Mouse (Mus musculus) MEL (cell line): ENCODE measurements at regions not wholly inside any gene's neighbourhood (a gene's known extent, or its start where the extent isn't known, plus 50 kb on each side); places are given as distances from the start of the nearest gene placed in this dataset.

ENCODE experiments used
- DNase-seq: peaks from one replicate; pipeline ENCODE4 v3.0.0; 2011; ENCODE audit warnings: low read depth, low spot score
- H3K27ac ChIP-seq: 2 replicates; pipeline ENCODE4 v1.5.1; 2012; ENCODE audit warnings: low read depth, mild to moderate bottlenecking, control low read depth, low read length, moderate library complexity; ENCODE audit not compliant: control insufficient read depth
- H3K27me3 ChIP-seq, 2 experiments: fragments of 150-350 bp in 1 of 2; sonication (generic) in 1 of 2; 2 replicates each; pipeline ENCODE4 v1.6.1; 2012; ENCODE audit warnings: low read length in 2 of 2, mild to moderate bottlenecking in 2 of 2, improper control_type of control experiment in 1 of 2, moderate library complexity in 1 of 2; ENCODE audit not compliant: insufficient read depth in 2 of 2, control insufficient read depth in 1 of 2
- H3K36me3 ChIP-seq, 2 experiments: 2 replicates each; pipeline ENCODE4 v1.6.1; 2012 to 2014; ENCODE audit warnings: low read length in 2 of 2, improper control_type of control experiment in 1 of 2, inconsistent platforms in 1 of 2, mild to moderate bottlenecking in 1 of 2; ENCODE audit not compliant: insufficient read depth in 2 of 2, control insufficient read depth in 1 of 2
- H3K4me1 ChIP-seq, 2 experiments: fragments of 150-350 bp in 1 of 2; sonication (generic) in 1 of 2; 2 replicates each; pipeline ENCODE4 v1.6.1; 2012; ENCODE audit warnings: low read length in 2 of 2, improper control_type of control experiment in 1 of 2, mild to moderate bottlenecking in 1 of 2; ENCODE audit not compliant: insufficient read depth in 2 of 2, control insufficient read depth in 1 of 2
- H3K4me3 ChIP-seq, 2 experiments: fragments of 150-350 bp in 1 of 2; sonication (generic) in 1 of 2; 2 replicates each; pipeline ENCODE4 v1.5.1; 2012; ENCODE audit warnings: low read depth in 2 of 2, low read length in 2 of 2, mild to moderate bottlenecking in 2 of 2, moderate library complexity in 2 of 2, control low read depth in 1 of 2, improper control_type of control experiment in 1 of 2; ENCODE audit not compliant: control insufficient read depth in 1 of 2, insufficient read depth in 1 of 2
- H3K79me2 ChIP-seq: 2 replicates; pipeline ENCODE4 v1.6.1; 2012; ENCODE audit warnings: mild to moderate bottlenecking, low read length, moderate library complexity; ENCODE audit not compliant: control insufficient read depth, poor library complexity, insufficient read depth
- H3K9ac ChIP-seq: 2 replicates; pipeline ENCODE4 v1.6.1; 2012; ENCODE audit warnings: low read depth, mild to moderate bottlenecking, control low read depth, low read length, moderate library complexity; ENCODE audit not compliant: control insufficient read depth, poor library complexity, severe bottlenecking
- H3K9me3 ChIP-seq: fragments of 150-350 bp; sonication (generic); replicated peaks from 2 replicates; pipeline ENCODE4 v1.6.1; 2012; ENCODE audit warnings: mild to moderate bottlenecking, low read length, improper control_type of control experiment, moderate library complexity; ENCODE audit not compliant: insufficient read depth
- BHLHE40 ChIP-seq: IDR thresholded peaks from 2 replicates; pipeline ENCODE4 v1.6.1; 2012; ENCODE audit warnings: low read depth, mild to moderate bottlenecking, inconsistent platforms, low read length, improper control_type of control experiment, borderline replicate concordance
- CHD1 ChIP-seq: IDR thresholded peaks from 2 replicates; pipeline ENCODE4 v1.6.1; 2012; ENCODE audit warnings: low read depth, mild to moderate bottlenecking, inconsistent platforms, low read length, improper control_type of control experiment
- CHD2 ChIP-seq: IDR thresholded peaks from 2 replicates; pipeline ENCODE4 v1.6.1; 2011; ENCODE audit warnings: low read length, improper control_type of control experiment
- CTCF ChIP-seq, 3 experiments: IDR thresholded peaks in 2 of 3; conservative IDR thresholded peaks in 1 of 3; 2 replicates each; pipeline ENCODE4 v1.5.1; 2011 to 2012; ENCODE audit warnings: low read length in 3 of 3, low read depth in 2 of 3, mild to moderate bottlenecking in 2 of 3, improper control_type of control experiment in 1 of 3, inconsistent platforms in 1 of 3, mixed read lengths in 1 of 3, moderate library complexity in 1 of 3; ENCODE audit not compliant: control insufficient read depth in 1 of 3, insufficient read depth in 1 of 3, poor library complexity in 1 of 3, severe bottlenecking in 1 of 3
- ETS1 ChIP-seq: IDR thresholded peaks from 2 replicates; pipeline ENCODE4 v1.6.1; 2012; ENCODE audit warnings: low read depth, mild to moderate bottlenecking, inconsistent platforms, low read length, improper control_type of control experiment, moderate library complexity
- GABPA ChIP-seq: IDR thresholded peaks from 2 replicates; pipeline ENCODE4 v1.6.1; 2012; ENCODE audit warnings: low read depth, mild to moderate bottlenecking, inconsistent platforms, low read length, improper control_type of control experiment, moderate library complexity
- GATA1 ChIP-seq: IDR thresholded peaks from 2 replicates; pipeline ENCODE4 v1.6.1; 2011; ENCODE audit warnings: low read depth, low read length, improper control_type of control experiment
- HCFC1 ChIP-seq: IDR thresholded peaks from 2 replicates; pipeline ENCODE4 v1.6.1; 2012; ENCODE audit warnings: low read depth, mild to moderate bottlenecking, inconsistent platforms, low read length, improper control_type of control experiment, moderate library complexity
- KAT2A ChIP-seq: conservative IDR thresholded peaks from 2 replicates; pipeline ENCODE4 v1.6.1; 2012; ENCODE audit warnings: low read depth, low read length, improper control_type of control experiment, inconsistent platforms
- MAX ChIP-seq: IDR thresholded peaks from 2 replicates; pipeline ENCODE4 v1.6.1; 2011; ENCODE audit warnings: low read length, improper control_type of control experiment
- MAZ ChIP-seq: IDR thresholded peaks from 2 replicates; pipeline ENCODE4 v1.6.1; 2012; ENCODE audit warnings: low read depth, mild to moderate bottlenecking, inconsistent platforms, low read length, improper control_type of control experiment
- MXI1 ChIP-seq: IDR thresholded peaks from 2 replicates; pipeline ENCODE4 v1.6.1; 2011; ENCODE audit warnings: mild to moderate bottlenecking, low read depth, low read length, improper control_type of control experiment
- MYC ChIP-seq: IDR thresholded peaks from 2 replicates; pipeline ENCODE4 v1.6.1; 2011; ENCODE audit warnings: low read depth, mild to moderate bottlenecking, low read length, improper control_type of control experiment, moderate library complexity
- NELFE ChIP-seq: IDR thresholded peaks from 2 replicates; pipeline ENCODE4 v1.6.1; 2011; ENCODE audit warnings: low read depth, low read length, improper control_type of control experiment
- NRF1 ChIP-seq: IDR thresholded peaks from 2 replicates; pipeline ENCODE4 v1.6.1; 2014; ENCODE audit warnings: low read depth, mild to moderate bottlenecking, inconsistent platforms, low read length, improper control_type of control experiment, moderate library complexity; ENCODE audit not compliant: poor library complexity, insufficient read depth, severe bottlenecking
- POLR2AphosphoS2 ChIP-seq: IDR thresholded peaks from 2 replicates; pipeline ENCODE4 v1.6.1; 2011; ENCODE audit warnings: low read length, improper control_type of control experiment
- RAD21 ChIP-seq: IDR thresholded peaks from 2 replicates; pipeline ENCODE4 v1.6.1; 2011; ENCODE audit warnings: mild to moderate bottlenecking, low read depth, low read length, improper control_type of control experiment
- RCOR1 ChIP-seq: IDR thresholded peaks from 2 replicates; pipeline ENCODE4 v1.6.1; 2012; ENCODE audit warnings: low read depth, mild to moderate bottlenecking, inconsistent platforms, low read length, improper control_type of control experiment
- SMC3 ChIP-seq: IDR thresholded peaks from 2 replicates; pipeline ENCODE4 v1.6.1; 2011; ENCODE audit warnings: low read depth, low read length, improper control_type of control experiment
- TAL1 ChIP-seq: IDR thresholded peaks from 2 replicates; pipeline ENCODE4 v1.6.1; 2012; ENCODE audit warnings: mild to moderate bottlenecking, inconsistent platforms, low read length, moderate library complexity, mixed read lengths
- TCF12 ChIP-seq: IDR thresholded peaks from 2 replicates; pipeline ENCODE4 v1.6.1; 2014; ENCODE audit warnings: low read depth, mild to moderate bottlenecking, inconsistent platforms, low read length, improper control_type of control experiment, moderate library complexity
- USF1 ChIP-seq: IDR thresholded peaks from 2 replicates; pipeline ENCODE4 v1.6.1; 2014; ENCODE audit warnings: low read depth, mild to moderate bottlenecking, inconsistent platforms, low read length, improper control_type of control experiment, moderate library complexity
- ZMIZ1 ChIP-seq: IDR thresholded peaks from 2 replicates; pipeline ENCODE4 v1.6.1; 2012; ENCODE audit warnings: low read depth, mild to moderate bottlenecking, inconsistent platforms, low read length, improper control_type of control experiment, moderate library complexity

- H3K4me3 ChIP-seq = no peak overlapping the region
- H3K9ac ChIP-seq = no peak overlapping the region
- H3K9me3 ChIP-seq = no peaks in the 10 kb centered on the region
- H3K79me2 ChIP-seq = no peaks in the 10 kb centered on the region
- peaks cover 0 to 7% of the 10 kb centered on the region in 2 experiments; a peak in 2 of 4 replicates for H3K36me3 ChIP-seq
- DNase-seq = peak; percentile 38
- TF ChIP-seq CHD1 (no peak), POLR2AphosphoS2 (no peak), NRF1 (no peak), TAL1 (no peak), MAX (no peak), ETS1 (no peak), CTCF (IDR thresholded peaks at IDR 0.05 in 2 of 3, conservative IDR thresholded peaks at IDR 0.05 in 1 of 3; ENCODE audit: control insufficient read depth in 1 of 3, insufficient read depth in 1 of 3, low read depth in 2 of 3, low read length in 3 of 3, poor library complexity in 1 of 3, severe bottlenecking in 1 of 3) (no peak), NELFE (no peak), ZMIZ1 (no peak), GABPA (no peak), RCOR1 (no peak), GATA1 (no peak), USF1 (no peak), MXI1 (no peak), CHD2 (no peak), TCF12 (no peak), HCFC1 (no peak), MAZ (no peak)
- peaks cover 2 to 4% of the 10 kb centered on the region in 2 experiments; a peak in 3 of 4 replicates for H3K4me1 ChIP-seq
- no peaks in the 10 kb centered on the region for H3K27me3 ChIP-seq
- H3K27ac ChIP-seq = no peak overlapping the region
Observed at GRCm38 (mm10) chr19:14664682-14665417, 67.0 kb upstream of the Tle4 start.

GRCm38 (mm10) chr19:14664096-14664586 is 66.3 kb upstream of the Tle4 start:
- no peak overlapping the region for H3K27ac ChIP-seq
- TF ChIP-seq RAD21 = no peak
- no peak for TF ChIP-seq SMC3
- TF ChIP-seq CTCF (IDR thresholded peaks at IDR 0.05 in 2 of 3, conservative IDR thresholded peaks at IDR 0.05 in 1 of 3; ENCODE audit: control insufficient read depth in 1 of 3, insufficient read depth in 1 of 3, low read depth in 2 of 3, low read length in 3 of 3, poor library complexity in 1 of 3, severe bottlenecking in 1 of 3) = no peak
- TF ChIP-seq BHLHE40 = no peak
- TF ChIP-seq TCF12 = no peak
- no peak for TF ChIP-seq ZMIZ1
- TF ChIP-seq KAT2A = no peak
- no peak for TF ChIP-seq MYC
- TF ChIP-seq USF1 = no peak
- TF ChIP-seq, all 39 proteins: peak for 0
- Histone ChIP-seq H3K9me3 (no peaks in the 10 kb centered on the region), H3K9ac (no peak overlapping the region), H3K36me3 (peaks cover 0 to 13% of the 10 kb centered on the region in 2 experiments; a peak in 2 of 4 replicates), H3K79me2 (no peaks in the 10 kb centered on the region), H3K27me3 (no peaks in the 10 kb centered on the region), H3K4me3 (no peak overlapping the region), H3K4me1 (peaks cover 4 to 5% of the 10 kb centered on the region in 2 experiments)
- no peak for DNase-seq
